Mouse (Mus musculus) lung, adult 2 months (tissue): Measurements from ENCODE around the gene Serpine2. TPM values are rescaled to one million over a fixed set of nuclear protein-coding genes. Genes with fewer than 3 reads are reported as not detected.
A peak's percentile ranks its signal among the peaks of the same experiment; 100 is the strongest.

ENCODE experiments used
- DNase-seq: peaks from one replicate; pipeline ENCODE4 v3.0.0; 2022
- H3K4me1 ChIP-seq: fragments of 200-500 bp; 2 replicates; pipeline ENCODE4 v1.6.1; 2011; ENCODE audit warnings: low read length; ENCODE audit not compliant: control insufficient read depth, insufficient read depth
- H3K4me3 ChIP-seq: fragments of 200-500 bp; replicated peaks from 2 replicates; pipeline ENCODE3; 2011; ENCODE audit warnings: low read depth, mild to moderate bottlenecking, control low read depth, low read length; ENCODE audit errors: extremely low read depth
- CTCF ChIP-seq: fragments of 200-500 bp; IDR thresholded peaks from 2 replicates; pipeline ENCODE4 v1.5.1; 2011; ENCODE audit warnings: mild to moderate bottlenecking, low read length, control low read depth; ENCODE audit not compliant: insufficient read depth
- POLR2A ChIP-seq: fragments of 200-500 bp; IDR thresholded peaks from 2 replicates; pipeline ENCODE4 v1.6.1; 2011; ENCODE audit warnings: low read depth, mild to moderate bottlenecking, control low read depth, low read length, borderline replicate concordance; ENCODE audit errors: extremely low read depth
- WGBS: fragments of 180-500 bp; shearing (Covaris S2); methylation state at CpG from one replicate; pipeline ENCODE4 v1.1.7; 2018; 5-methylcytosine and 5-hydroxymethylcytosine counted together
- polyA plus RNA-seq: library from polyadenylated mRNA; depleted of rRNA; stranded (reverse); fragments of >200 nt; gene quantifications from 2 replicates; pipeline ENCODE4 v1.2.3, GENCODE M21; 2012; rRNA removed

The Serpine2 gene
- 70.9 and 107 TPM in 2 replicates for polyA plus RNA-seq

- 24% methylated on average over 6 of the region's 6 CpGs for WGBS
- TF ChIP-seq POLR2A: no peak
- TF ChIP-seq CTCF: no peak
- Histone ChIP-seq H3K4me3 (no peak within 1 kb of the TSS), H3K4me1 (peaks cover 12% of the 10 kb centered on the region)
- DNase-seq: no peak
Measured at GRCm38 (mm10) chr1:79861130-79861942, at the start of gene Serpine2. Serpine2 (minus strand) TSS chr1:79861180.

GRCm38 (mm10) chr1:79907811-79908210, 46.8 kb upstream of the Serpine2 start:
- Histone ChIP-seq H3K4me3 (no peak overlapping the region), H3K4me1 (no peaks in the 10 kb centered on the region)
- WGBS: 74% methylated on average over 4 of the region's 4 CpGs
- DNase-seq: no peak
- TF ChIP-seq POLR2A (no peak), CTCF (no peak)

- 23% methylated on average over 3 of the region's 3 CpGs for WGBS
- H3K4me3 ChIP-seq: no peak overlapping the region
- no peak for DNase-seq
- no peaks in the 10 kb centered on the region for H3K4me1 ChIP-seq
- no peak for TF ChIP-seq POLR2A
- no peak for TF ChIP-seq CTCF
Measured at GRCm38 (mm10) chr1:79905241-79905640, 44.3 kb upstream of the Serpine2 start.

- H3K4me1 ChIP-seq: no peaks in the 10 kb centered on the region
- H3K4me3 ChIP-seq: no peak overlapping the region
- no peak for DNase-seq
- TF ChIP-seq CTCF (no peak), POLR2A (no peak)
- 72% methylated on average over 2 of the region's 2 CpGs for WGBS
Measured at GRCm38 (mm10) chr1:79902901-79903300, 41.9 kb upstream of the Serpine2 start.

GRCm38 (mm10) chr1:79882648-79883047, 21.7 kb upstream of the Serpine2 start:
- WGBS: 30% methylated on average over 3 of the region's 3 CpGs
- TF ChIP-seq POLR2A (no peak), CTCF (no peak)
- DNase-seq: no peak

GRCm38 (mm10) chr1:79874741-79875140, 13.8 kb upstream of the Serpine2 start:
- no peak for TF ChIP-seq CTCF
- no peak for TF ChIP-seq POLR2A
- no peak overlapping the region for H3K4me3 ChIP-seq
- no peak for DNase-seq
- WGBS: 52% methylated on average over 3 of the region's 3 CpGs
- H3K4me1 ChIP-seq: no peaks in the 10 kb centered on the region

More at GRCm38 (mm10) chr1:79882648-79883047, 21.7 kb upstream of the Serpine2 start:
- Histone ChIP-seq H3K4me3 (no peak overlapping the region), H3K4me1 (no peaks in the 10 kb centered on the region)

- no peak for TF ChIP-seq POLR2A
- TF ChIP-seq CTCF: no peak
- Histone ChIP-seq H3K4me1 (peaks cover 12% of the 10 kb centered on the region), H3K4me3 (no peak overlapping the region)
- WGBS: 25% methylated on average over 12 of the region's 12 CpGs
- no peak for DNase-seq
Measured at GRCm38 (mm10) chr1:79860411-79861039, 455 bp downstream of the Serpine2 start.

GRCm38 (mm10) chr1:79859975-79860374, 1.0 kb downstream of the Serpine2 start:
- DNase-seq: no peak
- TF ChIP-seq CTCF (no peak), POLR2A (no peak)

GRCm38 (mm10) chr1:79859026-79859425, 2.0 kb downstream of the Serpine2 start:
- no peak for TF ChIP-seq CTCF
- no peak for TF ChIP-seq POLR2A
- DNase-seq: no peak
- Histone ChIP-seq H3K4me3 (peak overlapping the region; percentile 37), H3K4me1 (peaks cover 12% of the 10 kb centered on the region)
- WGBS: 31% methylated on average over 4 of the region's 4 CpGs

More at GRCm38 (mm10) chr1:79859975-79860374, 1.0 kb downstream of the Serpine2 start:
- Histone ChIP-seq H3K4me3 (no peak overlapping the region), H3K4me1 (peaks cover 12% of the 10 kb centered on the region)
- 63% methylated on average over 5 of the region's 5 CpGs for WGBS
